Mouse (Mus musculus) heart, postnatal 0 days (tissue): ENCODE measurements around the gene Chdh.

Source experiments
- CTCF ChIP-seq: IDR thresholded peaks from 2 replicates; pipeline ENCODE4 v1.5.1; 2016; ENCODE audit warnings: antibody characterized with exemption, control low read depth, low read depth
- EP300 ChIP-seq: IDR thresholded peaks from 2 replicates; pipeline ENCODE4 v1.6.1; 2016; ENCODE audit warnings: antibody characterized with exemption, low read depth

GRCm38 (mm10) chr14:29971993-29972392 lies 36.8 kb upstream of the Chdh start:
- TF ChIP-seq CTCF (no peak), EP300 (no peak)
